Mouse (Mus musculus) cerebellum, adult 18-20 months (tissue): ENCODE results near the gene Arrdc4.

Experiments
- DNase-seq, 2 experiments: peaks; one replicate each; pipeline ENCODE4 v3.0.0; 2021

Gene Arrdc4

DNA sequence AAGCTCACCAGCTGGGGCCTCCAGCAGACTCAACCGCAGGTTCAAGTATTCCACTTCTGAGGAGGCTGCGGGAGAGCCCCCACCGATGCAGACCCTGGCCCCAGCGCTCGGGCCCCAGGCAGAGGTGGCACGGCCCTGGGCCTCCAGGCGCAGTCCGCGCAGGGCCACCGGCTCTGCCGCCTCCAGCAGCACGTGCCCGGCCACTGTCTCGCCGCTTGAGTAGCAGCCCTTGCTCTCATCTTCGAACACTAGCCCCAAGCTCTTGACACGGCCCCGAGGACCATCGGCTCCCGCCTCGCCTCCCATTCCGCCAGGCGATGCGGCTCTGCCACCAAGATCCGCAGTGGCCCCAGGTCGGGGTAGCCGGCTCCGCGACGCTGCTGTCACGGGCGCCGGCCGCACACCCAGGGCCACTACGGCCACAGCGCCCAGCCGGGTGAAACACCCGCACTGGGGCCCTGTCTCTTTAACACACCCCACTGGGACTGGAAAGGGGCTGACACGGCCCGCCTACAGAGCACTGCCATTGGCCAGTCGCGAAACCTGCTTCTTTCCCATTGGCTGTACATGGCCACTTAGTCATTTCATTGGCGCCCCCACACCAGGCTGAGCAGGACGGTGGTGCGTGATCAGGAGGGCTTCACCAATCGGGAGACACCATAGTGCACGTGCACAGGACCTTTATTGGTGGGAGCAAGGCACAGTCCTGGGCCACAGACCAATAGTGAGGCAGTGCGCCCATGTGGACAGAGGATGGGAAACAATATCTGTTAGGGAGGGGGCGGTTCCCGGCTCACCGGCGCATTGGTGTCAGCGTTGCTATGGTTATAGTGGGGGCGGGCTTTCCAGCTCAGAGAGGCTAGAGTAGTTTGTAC lies at the start of gene Arrdc4:
TSS of gene Arrdc4 (minus strand) at position 481 of the 875 bp plus-strand sequence.
- peak; percentile 97 to 98 for DNase-seq

GRCm38 (mm10) chr7:68795578-68795977 lies 46.5 kb upstream of the Arrdc4 start:
- no peak for DNase-seq

GRCm38 (mm10) chr7:68788711-68789110 lies 39.7 kb upstream of the Arrdc4 start:
- DNase-seq, result no peak

DNA sequence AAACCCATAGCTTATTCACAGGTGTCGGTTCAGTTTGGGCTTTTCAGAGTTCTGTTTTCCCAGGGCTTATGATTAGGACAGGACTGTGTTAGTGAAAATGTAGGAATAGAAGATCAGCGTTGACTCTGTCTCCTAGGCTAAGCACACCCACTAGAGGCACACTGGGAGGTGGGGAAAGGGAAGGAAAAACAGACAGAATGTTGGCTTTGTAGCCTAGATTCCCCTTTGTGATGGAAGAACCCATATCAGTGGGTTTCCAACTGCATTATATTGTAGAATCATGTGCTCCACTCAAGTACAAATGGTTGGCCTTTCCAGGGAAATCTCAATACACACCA lies 22.7 kb upstream of the Arrdc4 start:
- no peak for DNase-seq

GRCm38 (mm10) chr7:68770894-68771756 lies 22.1 kb upstream of the Arrdc4 start:
- DNase-seq, result no peak

GRCm38 (mm10) chr7:68765926-68766325 lies 16.9 kb upstream of the Arrdc4 start:
- DNase-seq, result no peak

DNA sequence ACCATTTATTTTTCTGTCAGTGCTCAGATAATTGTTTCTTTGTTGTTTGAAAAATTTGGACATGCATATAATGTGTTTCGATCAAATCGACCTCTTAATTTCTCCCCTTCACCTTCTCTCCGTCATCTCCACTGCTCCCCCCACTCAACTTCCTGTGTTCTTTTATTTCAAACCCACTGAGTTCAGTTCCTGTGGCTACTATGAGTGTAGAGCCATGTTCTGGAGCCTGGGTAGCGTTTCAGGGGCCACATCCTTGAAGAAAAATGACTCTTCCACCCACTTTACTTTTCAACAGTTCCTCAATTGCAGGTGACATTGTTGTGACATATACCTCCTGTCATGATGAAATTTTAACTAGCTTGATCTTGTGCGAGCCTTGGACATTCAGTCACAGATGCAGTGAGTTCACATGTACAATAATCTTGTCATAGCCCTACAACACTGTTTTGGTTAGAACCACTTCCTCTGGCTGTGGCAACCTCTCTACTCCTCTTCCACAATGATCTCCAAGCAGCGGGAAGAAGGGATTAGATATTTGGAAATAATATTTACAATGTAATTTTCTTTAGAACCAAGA lies 10.2 kb upstream of the Arrdc4 start:
- no peak for DNase-seq

DNA sequence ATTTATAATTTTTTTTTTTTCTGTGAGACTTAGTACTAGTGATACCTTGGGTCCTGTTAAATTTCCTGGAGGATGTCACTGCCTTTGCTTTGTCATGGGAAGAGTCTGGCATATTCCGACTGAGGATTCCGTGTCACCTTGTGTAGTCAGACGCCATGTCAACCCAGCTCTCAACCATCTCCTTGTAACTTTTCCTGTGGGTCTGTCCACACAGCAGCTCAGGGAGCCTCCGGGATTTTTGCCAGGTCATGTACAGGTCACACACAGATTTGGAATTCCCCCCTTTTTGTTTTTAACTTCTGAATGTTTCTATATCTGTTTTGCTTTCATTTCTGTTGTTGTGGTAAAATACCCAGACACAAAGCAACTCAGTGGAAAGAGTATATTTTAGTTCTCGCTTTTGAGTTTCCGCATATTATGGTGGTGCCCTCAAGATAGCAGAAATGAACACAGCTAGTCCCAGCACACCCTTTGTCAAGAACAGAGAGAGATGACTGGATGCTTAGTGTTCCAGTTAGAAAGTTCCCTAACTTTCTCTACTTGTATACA lies 7.7 kb upstream of the Arrdc4 start:
- DNase-seq, result no peak

DNA sequence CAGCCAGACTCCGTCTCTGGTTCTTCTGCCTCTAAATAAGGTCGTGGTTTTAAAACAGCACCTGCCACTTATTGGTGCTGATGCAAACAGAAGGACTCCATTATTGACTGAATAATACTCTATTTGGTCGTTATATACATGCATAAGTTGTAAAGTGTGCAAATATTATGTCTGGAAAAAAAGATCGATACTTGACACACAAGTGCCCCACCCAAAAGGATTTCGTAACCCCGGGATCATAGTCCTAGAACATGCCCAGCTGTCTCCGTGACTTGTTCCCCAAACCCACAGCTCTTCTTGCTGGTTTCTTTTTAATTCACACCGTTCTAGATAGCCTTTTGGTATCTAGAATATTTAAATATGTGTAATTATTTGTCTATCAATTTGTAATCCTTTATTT lies 878 bp upstream of the Arrdc4 start:
- no peak for DNase-seq

GRCm38 (mm10) chr7:68748361-68748760 lies 680 bp downstream of the Arrdc4 start:
- DNase-seq, result peak; percentile 50 to 51

GRCm38 (mm10) chr7:68744616-68745015 lies 4.4 kb downstream of the Arrdc4 start:
- DNase-seq, result no peak

- DNase-seq, result no peak
These were observed 4.8 kb downstream of the Arrdc4 start for GRCm38 (mm10) chr7:68744206-68744605.

- DNase-seq, result no peak
These were observed 8.3 kb downstream of the Arrdc4 start for GRCm38 (mm10) chr7:68740763-68741162.

DNA sequence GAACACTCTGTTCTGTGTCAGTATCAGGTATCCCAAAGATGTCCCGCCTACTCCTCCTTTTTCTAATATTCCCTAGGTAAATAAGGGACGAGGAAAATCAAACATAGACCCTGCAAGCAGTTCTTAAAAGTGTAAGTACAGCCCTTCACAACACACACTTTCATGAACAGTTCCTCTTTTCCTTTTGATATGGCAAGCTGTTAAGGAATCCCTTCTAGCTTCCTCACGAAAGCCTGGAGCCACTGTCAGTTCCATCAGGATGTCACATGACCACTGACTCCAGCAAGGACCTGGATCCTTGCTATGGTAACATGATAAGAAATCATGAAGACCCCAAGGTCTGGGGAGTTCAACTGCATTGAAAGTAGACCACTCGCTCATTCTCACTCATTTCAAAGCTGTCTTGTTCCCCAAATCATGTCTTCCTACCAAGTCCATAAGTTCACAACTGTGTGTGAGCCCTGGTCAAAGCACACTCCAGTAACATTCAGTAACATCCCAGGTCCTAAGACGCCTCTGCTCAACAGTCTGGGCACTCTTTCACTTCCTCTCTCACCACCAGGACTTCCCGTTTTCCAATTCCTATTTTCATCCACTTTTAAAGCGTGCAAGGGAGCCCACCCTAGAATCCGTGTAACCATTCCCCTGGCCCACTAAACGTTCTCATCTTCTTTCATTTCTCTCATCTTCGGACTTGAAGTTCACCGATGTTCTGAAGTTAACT lies 10.2 kb downstream of the Arrdc4 start:
- DNase-seq, result no peak

- no peak for DNase-seq
These were observed 22.7 kb downstream of the Arrdc4 start for GRCm38 (mm10) chr7:68726380-68726779.

- DNase-seq, result no peak
These were observed 24.3 kb downstream of the Arrdc4 start for GRCm38 (mm10) chr7:68724711-68725110.

DNA sequence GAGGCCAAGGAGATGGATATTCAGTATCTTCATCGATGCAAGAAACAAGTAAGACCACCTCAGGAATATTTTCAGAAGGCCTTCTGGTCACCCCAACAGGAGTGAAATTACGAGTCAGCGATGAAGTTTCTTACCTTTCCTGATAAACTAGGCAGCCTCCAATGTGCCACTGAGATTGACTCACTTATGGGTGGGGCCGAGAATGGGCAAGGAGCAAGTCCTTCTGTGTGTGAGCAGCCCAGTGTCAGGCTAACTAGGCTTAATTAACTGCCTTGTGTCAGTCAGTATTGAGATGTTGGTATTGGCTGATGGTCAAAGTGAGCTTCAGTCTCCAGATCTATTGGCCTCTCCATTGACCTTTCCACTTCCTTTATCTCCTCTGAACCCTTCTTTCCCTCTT lies 27.5 kb downstream of the Arrdc4 start:
- DNase-seq, result no peak

- no peak for DNase-seq
These were observed 31.1 kb downstream of the Arrdc4 start for GRCm38 (mm10) chr7:68717988-68718387.

DNA sequence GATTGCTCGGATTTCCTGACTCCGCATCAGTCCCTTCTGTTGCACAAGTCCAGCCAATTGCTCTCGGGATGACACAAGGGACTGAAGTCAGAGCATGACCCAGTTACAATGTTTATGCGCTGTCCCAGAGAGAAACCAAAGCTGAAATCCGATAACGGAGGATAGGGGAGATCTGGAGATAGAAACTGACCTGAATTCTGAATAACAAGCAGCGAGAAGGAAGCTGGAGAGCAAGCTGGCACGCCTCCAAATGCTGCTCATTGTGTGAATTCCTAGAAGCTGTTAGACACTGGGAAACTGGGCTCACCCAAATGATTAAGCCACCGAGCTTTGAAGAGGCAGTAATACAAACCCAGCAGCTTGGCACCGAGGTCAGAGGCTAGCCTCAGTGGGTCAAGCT lies 31.5 kb downstream of the Arrdc4 start:
- DNase-seq, result peak; percentile 42 to 51

DNA sequence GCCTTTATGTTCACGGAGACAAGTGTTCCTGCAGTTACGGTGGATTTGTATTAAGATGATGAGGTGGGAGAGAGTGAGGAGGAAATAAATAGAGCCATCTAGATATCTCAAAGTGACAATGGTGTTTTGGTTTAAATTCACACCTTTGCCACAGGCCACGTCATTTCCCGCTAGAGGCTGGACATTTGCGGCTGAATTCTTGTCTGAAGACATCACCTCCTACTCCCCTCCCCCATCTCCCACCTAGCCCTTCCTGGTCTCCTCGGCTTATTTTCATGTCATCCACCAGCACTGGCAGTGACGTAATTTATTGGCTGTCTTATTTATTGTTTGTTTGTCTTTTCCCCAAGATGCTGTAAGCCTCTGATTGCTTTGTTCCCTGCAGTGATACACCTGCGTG lies 32.1 kb downstream of the Arrdc4 start:
- no peak for DNase-seq

GRCm38 (mm10) chr7:68712928-68713327 lies 36.1 kb downstream of the Arrdc4 start:
- DNase-seq, result no peak

- no peak for DNase-seq
These were observed 36.6 kb downstream of the Arrdc4 start for GRCm38 (mm10) chr7:68712425-68712824.

- DNase-seq, result no peak
These were observed 39.8 kb downstream of the Arrdc4 start for GRCm38 (mm10) chr7:68709319-68709573.
